Mouse (Mus musculus) hindlimb bud, embryonic 11.5 days (tissue): Measurements from ENCODE around the gene 2410137M14Rik.
"Not testable (repeated sequence)": the region's sequence is repeated elsewhere in the genome, so short reads cannot be mapped to it uniquely, and the experiment has no call there.

ENCODE experiments used
- DNase-seq: peaks from one replicate; pipeline ENCODE4 v3.0.0-alpha.2; 2012; ENCODE audit warnings: low read depth, low spot score; ENCODE audit errors: extremely low spot score

2410137M14Rik gene

DNA sequence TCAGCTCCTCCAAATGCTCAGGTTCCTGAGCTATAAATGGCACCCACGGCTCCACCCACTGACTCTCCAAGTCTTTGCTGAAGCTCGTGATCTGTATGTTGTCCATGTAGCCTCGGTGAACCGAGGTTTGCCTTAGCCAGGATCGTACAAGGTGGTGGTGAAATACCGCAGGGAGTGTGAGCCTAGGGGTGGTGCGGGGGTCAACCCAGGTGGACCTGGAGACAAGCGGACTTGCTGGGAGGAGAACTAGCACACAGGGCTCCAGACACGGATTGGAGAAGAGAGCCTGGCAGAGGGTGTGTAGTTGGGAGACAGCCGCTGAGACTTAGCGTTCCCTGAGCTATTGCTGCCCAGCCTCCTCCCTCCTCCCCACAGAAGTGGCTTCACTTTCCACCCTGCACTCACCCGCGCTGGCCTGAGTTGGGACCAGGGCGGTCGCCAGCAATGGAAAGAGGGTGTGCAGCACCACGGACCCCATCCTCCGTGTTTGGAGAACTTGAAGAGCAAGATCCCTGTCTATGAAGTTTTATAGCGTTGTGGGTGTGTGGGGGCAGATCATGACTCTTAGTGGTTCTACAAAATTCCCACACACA, at the start of gene 2410137M14Rik:
TSS of gene 2410137M14Rik (minus strand) at position 17 of the 593 bp plus-strand sequence.
- no peak for DNase-seq

DNA sequence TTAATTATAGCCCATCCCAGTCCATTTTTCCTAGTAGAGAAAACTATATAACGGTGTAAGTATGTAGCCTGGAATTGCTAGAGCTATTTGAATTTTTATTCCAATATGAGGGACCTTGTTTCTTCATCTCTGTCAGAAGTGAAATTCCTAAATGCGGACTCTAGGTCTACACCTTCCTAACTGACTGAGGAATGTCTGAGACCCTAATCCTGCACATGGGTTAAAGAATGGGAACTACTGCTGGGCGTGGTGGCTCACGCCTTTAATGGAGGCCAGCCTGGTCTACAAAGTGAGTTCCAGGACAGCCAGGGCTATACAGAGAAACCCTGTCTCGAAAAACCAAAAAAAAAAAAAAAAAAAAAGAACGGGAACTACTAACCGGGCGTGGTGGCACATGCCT, 48.1 kb upstream of the 2410137M14Rik start:
- DNase-seq, result no peak

DNA sequence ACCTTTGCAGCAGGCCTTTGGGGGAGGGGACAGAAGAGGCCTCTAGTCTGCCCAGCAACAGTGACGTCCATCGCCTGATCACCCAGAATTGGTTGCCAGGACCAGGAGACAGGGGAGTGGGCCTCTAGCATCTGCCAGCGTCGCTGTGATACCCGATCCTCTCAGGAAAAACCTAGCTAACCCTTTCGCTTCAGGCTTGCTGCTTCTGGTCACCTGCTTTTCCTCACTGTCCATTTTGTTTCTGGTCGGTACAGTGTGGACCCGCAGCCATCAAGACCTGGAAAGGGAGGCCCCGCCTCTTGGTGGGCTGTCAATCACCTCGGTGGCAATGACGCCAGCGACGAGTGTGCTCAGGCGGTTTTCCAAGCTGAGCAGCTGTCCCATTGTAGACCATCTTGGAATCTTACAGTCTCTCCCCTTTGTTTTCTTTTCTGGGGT, 47.7 kb upstream of the 2410137M14Rik start:
- DNase-seq, result peak; percentile 99

- DNase-seq, result no peak
These were observed 47.2 kb upstream of the 2410137M14Rik start for GRCm38 (mm10) chr17:37028212-37028611.

GRCm38 (mm10) chr17:37027486-37027885, 46.4 kb upstream of the 2410137M14Rik start:
- no peak for DNase-seq

DNA sequence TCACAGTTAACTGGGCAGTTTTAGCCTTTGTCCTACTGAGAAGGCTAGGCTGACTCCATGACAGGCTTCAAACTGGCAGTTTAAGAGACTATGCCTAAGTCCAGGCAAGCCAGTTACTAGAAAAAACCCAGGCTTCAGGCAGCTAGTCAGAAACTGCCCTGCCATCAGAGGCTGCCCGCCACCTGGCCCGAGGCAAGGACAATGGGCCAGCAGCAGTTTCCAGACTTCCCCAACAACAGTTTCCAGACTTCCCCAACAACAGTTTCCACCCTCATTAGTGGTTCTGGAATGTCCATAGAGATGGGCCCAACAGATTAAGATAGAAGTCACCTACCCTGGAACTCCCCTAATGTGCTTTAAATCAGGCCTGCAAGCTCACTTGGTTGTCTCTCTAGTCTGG, 45.4 kb upstream of the 2410137M14Rik start:
- DNase-seq, result no peak

- DNase-seq, result no peak
These were observed 41.9 kb upstream of the 2410137M14Rik start, which contains the start of gene Mog for GRCm38 (mm10) chr17:37022628-37023576. Gene Mog, minus strand, starts transcription at chr17:37023398.

GRCm38 (mm10) chr17:37019242-37019641, 38.2 kb upstream of the 2410137M14Rik start:
- DNase-seq, result not testable (repeated sequence)

DNA sequence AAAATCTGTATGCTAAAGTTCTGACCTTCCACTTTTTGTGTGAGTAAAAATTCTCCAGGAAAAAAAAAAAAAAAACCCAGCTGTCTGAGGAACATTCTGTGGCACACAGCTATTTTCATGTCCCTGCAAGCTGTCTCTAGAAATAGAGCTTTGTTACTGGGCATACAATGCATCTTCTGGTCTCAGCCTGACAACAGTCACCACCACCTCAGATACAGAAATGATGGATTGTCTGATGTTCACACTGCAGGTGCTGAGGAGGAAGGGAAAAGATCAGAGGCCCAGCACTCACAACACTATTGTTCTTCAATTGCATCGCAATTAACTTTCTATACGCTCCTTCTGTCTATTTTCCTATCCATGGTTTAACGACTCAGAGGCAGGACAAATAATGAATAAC, 37.3 kb upstream of the 2410137M14Rik start:
- DNase-seq, result no peak

- no peak for DNase-seq
These were observed 35.3 kb upstream of the 2410137M14Rik start for GRCm38 (mm10) chr17:37016333-37016732.

GRCm38 (mm10) chr17:37012141-37012540, 31.1 kb upstream of the 2410137M14Rik start:
- no peak for DNase-seq

DNA sequence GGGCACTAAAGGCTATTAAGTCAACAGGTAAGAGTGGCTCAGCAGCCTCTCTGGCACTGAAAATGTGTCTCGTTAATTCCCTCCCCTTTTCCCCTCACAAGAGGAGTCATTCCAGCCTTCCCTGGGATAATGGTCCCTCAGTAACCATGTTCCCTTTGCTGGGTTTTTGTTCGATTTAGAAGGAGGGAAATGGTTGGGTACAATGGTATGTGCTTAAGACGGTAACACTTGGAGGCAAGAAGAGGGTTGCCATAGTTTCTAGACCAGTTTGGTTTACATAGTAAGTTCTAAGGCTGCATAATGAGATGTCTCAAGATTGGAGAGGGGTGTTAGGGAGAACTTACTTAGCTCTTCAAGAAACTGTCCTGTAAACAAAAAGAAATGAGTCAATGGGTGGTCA, 30.7 kb upstream of the 2410137M14Rik start:
- no peak for DNase-seq

DNA sequence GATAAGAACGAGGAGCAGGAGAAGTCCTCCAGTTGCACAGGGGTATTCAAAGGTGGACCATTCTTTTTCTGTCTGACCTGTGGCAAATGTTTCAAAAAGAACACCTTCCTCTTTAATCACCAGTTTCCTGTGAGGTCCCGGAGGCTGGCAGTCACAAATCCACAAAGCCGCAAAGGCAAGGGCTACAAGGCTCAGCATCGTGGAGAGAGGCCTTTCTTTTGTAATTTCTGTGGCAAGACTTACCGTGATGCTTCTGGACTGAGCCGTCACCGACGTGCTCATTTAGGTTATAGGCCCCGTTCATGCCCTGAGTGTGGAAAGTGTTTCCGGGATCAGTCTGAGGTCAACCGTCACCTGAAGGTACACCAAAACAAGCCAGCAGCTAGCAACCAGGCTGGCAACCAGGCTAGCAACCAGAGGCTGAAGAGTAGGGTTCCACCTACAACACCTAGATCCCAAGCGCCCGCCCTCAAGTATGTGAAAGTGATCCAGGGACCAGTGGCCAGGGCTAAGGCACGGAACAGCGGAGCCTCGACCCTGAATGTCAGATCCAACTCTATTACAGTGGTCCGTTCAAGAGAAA, 28.5 kb upstream of the 2410137M14Rik start:
- no peak for DNase-seq

- no peak for DNase-seq
These were observed 27.1 kb upstream of the 2410137M14Rik start for GRCm38 (mm10) chr17:37008161-37008560.

DNA sequence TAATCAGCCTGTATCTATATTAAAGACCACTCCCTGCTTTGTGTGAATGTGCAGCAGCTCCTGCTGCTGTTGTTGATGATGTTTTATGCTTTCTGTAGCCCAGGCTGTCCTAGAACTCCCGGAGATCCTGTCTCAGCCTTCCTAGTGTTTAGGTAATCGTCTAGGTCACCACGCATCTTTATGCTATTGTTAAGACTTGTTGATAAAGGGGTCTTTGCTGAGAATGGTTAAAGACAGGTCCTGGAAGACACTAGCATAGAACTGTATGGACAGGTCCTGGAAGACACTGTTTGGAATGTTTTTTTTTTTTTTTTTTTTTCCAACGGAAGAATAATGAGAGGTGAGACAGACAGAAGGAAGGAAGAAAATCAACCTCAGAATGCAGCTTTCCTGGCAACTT, 22.3 kb upstream of the 2410137M14Rik start:
- no peak for DNase-seq

- peak; percentile 67 for DNase-seq
These were observed 21.6 kb upstream of the 2410137M14Rik start for GRCm38 (mm10) chr17:37002364-37003330.

DNA sequence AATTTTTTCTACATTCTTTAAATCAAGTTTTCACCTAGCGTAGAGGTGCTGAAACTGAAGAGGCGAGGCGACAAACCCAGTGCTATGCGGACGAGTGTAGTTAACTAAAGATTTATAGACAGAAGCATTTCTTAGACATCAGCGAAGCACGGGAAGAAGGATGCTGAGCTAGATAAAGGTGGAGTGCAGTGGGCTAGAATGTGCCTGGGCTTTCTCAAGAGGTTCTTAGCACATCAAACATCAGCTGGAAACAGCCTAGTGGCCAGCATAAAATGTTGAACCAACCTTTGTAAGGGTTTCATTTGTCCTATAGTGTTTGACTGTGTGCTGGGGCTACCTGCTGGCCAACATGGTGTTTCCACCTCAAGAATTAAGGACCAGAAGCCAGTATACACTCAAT, 19.8 kb upstream of the 2410137M14Rik start, which contains the start of gene Zfp57:
TSS of gene Zfp57 (plus strand) at position 301 of the 400 bp plus-strand sequence.
- no peak for DNase-seq

DNA sequence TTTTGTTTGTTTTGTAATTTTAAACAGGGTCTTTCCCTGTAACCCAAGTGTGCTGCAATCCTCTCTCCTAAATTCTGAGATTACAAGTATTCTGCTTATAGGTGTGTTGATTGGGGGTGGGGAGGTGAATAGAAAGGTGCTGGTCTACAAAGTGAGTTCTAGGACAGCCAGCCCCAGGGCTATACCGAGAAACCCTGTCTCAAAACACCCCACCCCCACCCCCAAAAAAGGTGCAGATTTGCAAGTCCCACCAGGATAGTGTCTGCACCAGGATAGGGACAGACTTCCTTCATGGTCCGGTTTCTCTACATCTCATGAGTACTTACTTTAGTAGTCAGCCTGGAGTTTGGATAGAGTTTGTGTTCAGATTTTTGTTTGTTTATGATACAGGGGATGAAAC, 17.4 kb upstream of the 2410137M14Rik start:
- DNase-seq, result no peak

- no peak for DNase-seq
These were observed 16.1 kb upstream of the 2410137M14Rik start for GRCm38 (mm10) chr17:36997033-36997735.

DNA sequence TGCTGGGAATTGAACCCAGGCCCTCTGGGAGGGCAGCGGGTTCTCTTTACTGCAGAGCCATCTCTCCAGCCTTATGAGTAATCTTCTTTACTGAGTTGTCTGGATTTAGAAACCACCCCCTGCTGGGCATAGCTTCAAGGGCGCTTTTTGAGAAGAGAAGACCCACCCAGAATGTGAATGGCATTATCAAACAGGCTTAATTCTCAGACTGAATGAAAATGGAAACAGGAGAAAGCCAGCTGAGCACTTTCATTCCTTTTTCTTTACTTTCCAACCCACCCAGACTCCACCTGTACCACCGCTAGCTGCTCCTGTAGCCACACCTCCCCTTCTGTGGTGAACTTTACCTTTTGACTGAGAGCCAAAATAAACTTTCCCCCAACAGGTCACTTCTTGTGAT, 14.4 kb upstream of the 2410137M14Rik start:
- no peak for DNase-seq
